Mouse (Mus musculus): ENCODE measurements around the gene Gjb4.

The Gjb4 gene

DNA sequence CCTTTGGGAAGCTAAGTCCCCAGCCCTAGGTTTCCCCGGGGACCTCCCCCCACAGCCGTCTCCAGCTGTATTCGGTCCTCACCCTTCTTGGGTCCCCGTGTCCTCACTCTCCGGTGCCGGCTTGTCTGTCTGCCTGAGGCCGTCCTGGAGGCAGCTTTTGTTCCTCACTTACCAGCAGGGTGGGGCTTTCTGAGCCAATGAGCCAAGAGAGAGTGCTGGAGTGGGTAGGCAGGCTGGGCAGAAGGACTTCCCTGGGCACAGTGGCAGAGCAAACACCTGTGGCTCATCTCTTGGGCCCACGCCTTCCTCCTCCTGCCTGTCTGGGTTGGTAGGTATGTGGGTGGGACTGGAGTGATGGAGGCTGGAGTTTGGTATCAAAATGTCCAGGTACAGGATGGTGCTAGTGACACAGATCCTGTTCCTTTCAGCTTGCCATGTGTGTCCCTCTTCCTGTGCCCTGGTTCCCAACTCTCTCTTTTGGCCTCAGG lies at the start of gene Gjb4:
TSS of gene Gjb4 (minus strand) at position 131 of the 488 bp plus-strand sequence.
- no peak for DNase-seq

- peak; percentile 58 to 76 for DNase-seq
Observed at GRCm38 (mm10) chr4:127402614-127403013, 48.7 kb upstream of the Gjb4 start.

DNA sequence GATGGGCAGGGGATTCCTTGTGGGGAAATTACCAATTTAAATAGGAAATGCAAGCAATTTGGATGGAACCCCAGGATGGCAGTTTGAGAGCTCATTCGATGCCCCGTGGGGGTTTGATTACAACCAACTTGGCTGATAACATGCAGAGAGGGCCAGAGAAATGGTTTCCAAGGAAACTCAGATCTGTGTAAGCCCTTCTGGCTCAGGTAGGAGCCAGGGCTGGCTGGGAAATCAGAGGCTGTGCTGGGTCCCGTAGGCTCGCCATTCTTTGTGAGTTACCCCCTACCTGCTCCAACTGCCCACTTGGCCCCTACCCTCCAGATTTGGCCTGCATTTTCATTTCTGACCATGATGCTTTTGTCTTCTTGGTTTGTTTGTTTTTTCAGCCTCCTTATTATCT lies 48.3 kb upstream of the Gjb4 start:
- peak; percentile 83 to 87 for DNase-seq

DNA sequence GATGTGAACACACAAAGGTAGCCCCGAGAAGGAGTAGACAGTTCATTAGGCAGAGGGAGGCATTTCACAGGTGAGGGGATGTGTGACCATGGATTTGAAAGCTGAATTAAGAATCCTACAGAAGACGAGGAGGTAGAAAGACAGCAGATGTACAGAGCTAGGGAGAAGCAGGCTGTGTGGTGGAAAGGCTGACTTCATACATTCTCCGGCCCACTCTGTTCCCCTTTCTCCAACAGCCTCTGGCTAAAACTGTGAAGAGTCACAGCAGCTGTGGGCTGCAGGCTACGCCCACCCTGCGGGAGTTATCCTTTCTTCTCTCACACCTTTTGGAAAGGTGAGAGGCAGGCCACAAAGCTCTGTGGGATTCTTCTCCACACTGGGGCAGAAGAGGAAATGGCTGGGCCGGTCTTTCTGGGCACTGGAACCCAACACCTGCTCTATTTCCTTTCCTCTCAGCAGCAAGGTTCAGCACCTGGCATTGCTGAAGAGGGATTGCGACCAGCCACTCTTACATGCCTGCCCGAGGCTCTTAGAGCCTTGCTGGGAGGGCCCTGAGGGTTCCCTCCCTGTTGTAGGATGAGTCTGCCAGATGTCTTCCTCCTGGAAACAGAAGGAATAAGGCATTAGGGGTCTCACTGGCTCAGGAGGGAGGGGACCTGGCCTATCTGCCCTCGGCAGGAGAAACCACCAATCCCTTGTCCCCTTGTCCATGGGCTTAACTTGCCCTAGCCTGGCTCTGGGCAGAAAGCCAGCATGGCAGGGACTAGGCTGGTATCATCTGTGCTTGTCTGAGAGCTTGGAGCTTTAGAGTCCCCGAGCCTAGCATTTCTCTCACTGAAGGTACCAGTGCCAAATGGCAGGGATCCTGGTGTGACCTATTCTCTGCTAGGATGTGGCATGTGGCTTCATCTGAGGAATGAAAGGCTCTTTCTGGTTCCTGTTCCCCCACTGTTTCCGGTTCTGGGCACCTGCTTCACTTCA lies 46.6 kb upstream of the Gjb4 start:
- peak; percentile 97 to 98 for DNase-seq

GRCm38 (mm10) chr4:127395591-127395990 lies 41.7 kb upstream of the Gjb4 start:
- no peak for DNase-seq

DNA sequence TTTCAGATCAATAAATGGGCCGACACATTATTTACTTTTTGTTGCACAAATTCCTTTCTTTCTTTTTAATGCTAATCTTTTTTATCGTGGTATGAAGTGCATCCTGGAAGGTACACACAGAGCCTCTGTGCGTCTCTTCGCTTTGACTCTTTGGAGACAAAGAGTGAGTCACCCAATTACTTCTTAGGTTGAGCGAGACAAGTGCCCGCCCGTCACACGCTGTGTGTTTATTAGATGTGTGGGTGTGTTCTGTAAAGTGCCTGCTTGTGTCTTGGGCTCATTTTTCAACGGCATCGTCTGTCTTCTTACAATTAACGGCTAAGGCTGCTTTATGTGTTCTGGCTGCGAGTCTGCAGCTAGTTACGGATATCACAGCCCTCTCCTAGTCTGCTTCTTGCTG lies 35.8 kb upstream of the Gjb4 start:
- DNase-seq: no peak

- peak; percentile 49 to 55 for DNase-seq
Observed at GRCm38 (mm10) chr4:127377344-127377743, 23.5 kb upstream of the Gjb4 start.

GRCm38 (mm10) chr4:127375541-127376177 lies 21.8 kb upstream of the Gjb4 start:
- DNase-seq: peak; percentile 53 to 57

DNA sequence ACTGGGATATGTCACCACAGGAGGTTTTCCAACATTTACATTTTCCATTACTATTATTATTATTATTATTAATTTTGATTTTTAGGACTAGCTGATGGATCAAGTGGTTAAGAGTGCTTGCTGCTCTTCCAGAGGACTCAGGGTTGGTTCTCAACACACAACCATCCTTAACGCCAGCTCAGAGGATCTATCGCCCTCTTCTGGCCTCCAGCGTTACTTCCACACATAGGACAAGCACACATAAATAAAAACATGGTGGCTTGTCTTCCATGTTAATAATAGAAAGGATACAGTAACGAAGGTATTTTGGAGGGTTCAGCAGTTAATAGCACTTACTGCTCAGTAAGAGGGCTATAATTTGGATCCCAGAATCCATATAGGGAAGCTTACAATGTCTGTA lies 20.8 kb upstream of the Gjb4 start:
- DNase-seq: no peak

- DNase-seq: peak in 1 of 2 experiments; percentile 38
Observed at GRCm38 (mm10) chr4:127373491-127373890, 19.6 kb upstream of the Gjb4 start.

GRCm38 (mm10) chr4:127371546-127371945 lies 17.7 kb upstream of the Gjb4 start:
- no peak for DNase-seq

- peak; percentile 48 to 64 for DNase-seq
Observed at GRCm38 (mm10) chr4:127370447-127370846, 16.6 kb upstream of the Gjb4 start.

DNA sequence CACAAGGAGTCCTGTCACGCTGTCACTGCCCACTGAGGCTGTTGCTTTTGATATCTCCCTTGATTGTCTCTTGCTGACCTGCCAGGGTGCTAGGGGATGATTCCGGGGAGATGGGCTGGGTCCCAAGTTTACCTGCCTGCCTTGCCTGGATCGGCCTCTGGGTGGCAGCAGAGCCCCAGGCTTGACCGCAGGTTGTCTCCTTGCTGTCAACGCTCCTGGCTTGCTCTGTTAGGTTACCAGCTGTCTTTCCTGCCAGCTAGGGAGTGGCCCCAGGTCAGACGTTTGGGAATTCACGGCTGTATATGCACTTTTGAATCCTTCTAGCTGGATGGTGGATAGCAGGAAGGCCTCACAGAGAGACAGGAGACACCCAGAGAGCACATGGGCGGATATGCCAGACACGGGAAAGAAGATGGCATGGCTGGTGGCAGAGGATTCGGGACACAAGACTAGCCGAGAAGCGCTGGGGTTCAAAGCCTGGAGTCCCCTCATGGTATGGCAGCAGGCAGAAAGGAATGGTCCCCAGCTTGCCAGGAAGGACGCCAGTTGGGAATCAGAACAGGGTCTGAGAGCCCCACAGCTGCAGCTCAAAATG lies 14.6 kb upstream of the Gjb4 start:
- DNase-seq: peak; percentile 92 to 95

- no peak for DNase-seq
Observed at GRCm38 (mm10) chr4:127365834-127366233, 12.0 kb upstream of the Gjb4 start.

DNA sequence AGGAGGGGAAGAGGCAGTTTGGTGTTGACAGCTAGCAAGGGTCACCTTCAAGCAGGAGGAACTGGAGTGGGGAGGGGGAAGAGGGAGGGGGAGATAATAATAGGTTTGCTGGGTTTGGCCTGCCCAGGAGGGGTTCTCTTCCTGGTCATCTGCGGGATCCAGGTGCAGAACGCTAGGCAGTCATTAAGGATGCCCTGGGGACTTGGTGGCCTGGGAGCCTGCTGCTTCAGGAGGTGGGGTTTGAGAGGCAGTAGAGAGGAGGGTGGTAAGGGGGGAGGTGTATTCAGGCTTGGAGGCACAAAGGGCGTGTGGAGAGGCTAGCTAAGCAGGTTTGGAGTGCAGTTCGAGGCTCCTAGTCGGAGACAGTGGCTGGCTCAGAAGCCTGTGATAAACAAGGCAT lies 11.6 kb upstream of the Gjb4 start:
- DNase-seq: no peak

GRCm38 (mm10) chr4:127364431-127364830 lies 10.6 kb upstream of the Gjb4 start:
- no peak for DNase-seq

- peak in 1 of 2 experiments; percentile 29 for DNase-seq
Observed at GRCm38 (mm10) chr4:127363331-127363730, 9.4 kb upstream of the Gjb4 start.

DNA sequence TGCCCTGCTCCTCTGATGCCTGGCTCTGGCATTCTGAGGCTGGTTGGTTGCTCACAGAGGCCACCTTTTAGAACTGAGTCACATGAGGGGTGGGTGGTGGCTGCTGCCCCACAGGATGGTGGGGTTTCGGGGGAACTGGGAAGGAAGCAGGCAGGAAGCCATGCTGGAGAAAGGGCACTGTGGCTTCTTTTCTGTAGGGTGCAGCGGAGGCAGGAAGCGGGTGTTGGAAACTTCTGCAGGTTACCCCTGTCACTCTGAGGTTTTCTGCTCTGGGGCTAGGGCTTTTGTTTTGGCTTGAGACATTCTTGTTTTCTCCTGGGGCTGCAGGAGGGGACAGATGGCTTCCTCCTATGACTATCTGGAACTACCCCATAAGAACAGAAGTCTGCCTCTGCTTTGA lies 8.6 kb upstream of the Gjb4 start:
- DNase-seq: no peak

GRCm38 (mm10) chr4:127358018-127358417 lies 4.1 kb upstream of the Gjb4 start, which contains the start of gene Gjb5:
TSS of gene Gjb5 (minus strand) at chr4:127358181.
- DNase-seq: no peak

DNA sequence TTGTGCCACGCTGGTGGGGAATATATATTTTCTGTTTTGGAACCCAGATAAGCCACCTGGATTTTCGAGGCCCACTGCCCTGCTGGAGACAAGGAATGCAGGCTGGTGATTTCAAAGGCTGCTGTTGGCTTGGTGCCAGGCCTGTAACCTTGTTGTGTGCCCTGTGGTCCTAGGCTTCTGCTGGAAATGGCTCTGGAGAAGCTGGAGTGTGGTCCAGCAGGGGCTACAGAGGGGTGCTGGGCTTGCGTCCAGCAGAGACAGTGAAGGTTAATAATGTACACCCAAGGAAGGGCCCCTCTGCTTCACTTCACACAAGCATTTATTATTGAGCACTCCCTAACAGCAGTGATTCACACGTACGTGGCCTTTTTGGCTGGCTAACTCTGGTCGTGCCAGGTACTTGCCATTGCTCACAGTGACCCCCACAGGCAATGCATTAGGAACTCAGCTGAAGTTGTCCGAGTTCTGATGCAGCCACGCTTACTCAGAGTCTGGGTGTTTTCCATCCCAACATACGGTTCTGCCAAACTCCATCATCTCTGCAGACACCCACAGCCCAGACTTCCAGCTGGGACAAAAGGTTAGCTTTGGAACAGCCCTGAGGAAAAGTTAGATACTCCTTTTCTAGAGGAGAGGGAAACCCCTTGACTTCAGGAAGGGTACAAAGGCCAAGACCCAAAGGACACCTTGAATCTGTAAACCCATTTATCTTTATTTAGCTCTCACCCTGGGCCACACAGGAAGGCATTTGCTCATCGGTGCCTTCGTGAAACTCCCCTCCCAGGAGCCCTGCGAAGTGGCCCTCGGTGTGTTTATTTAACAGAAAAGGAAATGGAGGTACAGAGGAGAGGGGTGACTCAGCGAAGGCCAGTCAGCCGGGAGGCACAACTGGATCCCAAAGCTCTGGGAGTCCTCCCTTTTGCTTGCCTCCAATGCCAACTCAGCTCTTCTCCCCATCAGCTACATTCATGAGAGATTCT lies 915 bp upstream of the Gjb4 start:
- DNase-seq: peak in 1 of 2 experiments; percentile 45

DNA sequence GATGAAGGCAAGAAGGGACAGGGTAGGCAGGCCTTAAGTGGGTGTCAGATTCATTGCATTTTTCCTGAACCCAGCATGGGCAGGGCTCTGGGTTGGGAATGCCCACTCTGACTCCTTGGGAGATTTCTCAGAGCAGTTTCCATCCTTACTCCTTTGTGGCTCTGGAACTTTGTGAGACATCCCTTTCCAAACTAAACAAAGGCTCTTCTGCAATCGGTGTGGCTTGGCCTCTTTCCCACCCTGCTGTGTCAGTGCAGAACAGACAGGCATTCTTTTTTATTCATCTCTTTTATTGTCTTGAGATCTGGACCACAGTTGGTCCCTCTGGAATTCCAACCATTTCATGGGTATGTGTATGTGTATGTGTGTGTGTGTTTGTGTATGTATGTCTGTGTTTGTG lies 1.3 kb downstream of the Gjb4 start:
- DNase-seq: no peak

Measured in cerebellum, postnatal 10 days (tissue).